Mouse (Mus musculus) bone marrow macrophage, adult 2 months (primary cell): Measurements from ENCODE around the gene Gm28551.

ENCODE experiments used
- CTCF ChIP-seq: IDR thresholded peaks from 2 replicates; pipeline ENCODE4 v1.5.1; 2012; ENCODE audit warnings: low read depth, mild to moderate bottlenecking, low read length, moderate library complexity
- POLR2A ChIP-seq: IDR thresholded peaks from 2 replicates; pipeline ENCODE4 v1.6.1; 2012; ENCODE audit warnings: mild to moderate bottlenecking, low read depth, low read length, borderline replicate concordance

DNA sequence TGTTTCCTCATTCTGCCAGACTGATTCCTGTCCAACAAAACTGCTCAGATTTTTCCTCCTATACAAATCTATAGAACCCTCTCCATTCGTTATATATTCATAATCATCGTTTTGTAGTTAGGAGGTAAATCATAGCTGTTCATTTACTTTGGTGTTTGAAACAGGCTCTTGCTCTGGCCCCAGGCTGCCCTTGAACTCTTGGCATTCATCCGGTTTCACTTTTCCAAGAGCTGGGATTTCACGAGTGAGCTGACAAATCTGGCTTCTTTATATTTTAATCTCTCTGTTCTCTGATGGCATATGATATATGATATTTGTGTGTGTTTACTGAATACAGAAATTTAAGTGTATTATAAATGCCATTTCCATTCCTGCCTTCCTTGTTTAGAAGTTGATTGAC, 52.0 kb downstream of the Gm28551 start:
- TF ChIP-seq POLR2A (no peak), CTCF (no peak)
